Mouse (Mus musculus) CH12.LX (cell line): ENCODE measurements around the gene Med24. TPM values are rescaled to one million over a fixed set of nuclear protein-coding genes. Genes with fewer than 3 reads are reported as not detected.

Experiments
- DNase-seq: peaks from one replicate; pipeline ENCODE4 v3.0.0-alpha.2; 2013; ENCODE audit errors: extremely low read depth
- H3K27ac ChIP-seq: 2 replicates; pipeline ENCODE4 v1.5.1; 2012; ENCODE audit warnings: low read depth, mild to moderate bottlenecking, control low read depth, moderate library complexity; ENCODE audit not compliant: insufficient read depth
- H3K27me3 ChIP-seq: replicated peaks from 2 replicates; pipeline ENCODE3; 2012; ENCODE audit warnings: inconsistent platforms
- H3K36me3 ChIP-seq, 2 experiments: replicated peaks in 1 of 2; 2 replicates each; pipeline versions ENCODE3 to v1.6.1; 2012; ENCODE audit warnings: inconsistent platforms in 1 of 2, low read length in 1 of 2, mild to moderate bottlenecking in 1 of 2, mixed read lengths in 1 of 2, moderate library complexity in 1 of 2; ENCODE audit not compliant: control insufficient read depth in 1 of 2, insufficient read depth in 1 of 2
- H3K4me1 ChIP-seq, 2 experiments: 2 replicates each; pipeline ENCODE4 v1.6.1; 2012; ENCODE audit warnings: inconsistent platforms in 1 of 2, moderate library complexity in 1 of 2; ENCODE audit not compliant: insufficient read depth in 2 of 2, control insufficient read depth in 1 of 2
- H3K4me2 ChIP-seq: 2 replicates; pipeline ENCODE4 v1.6.1; 2012; ENCODE audit warnings: low read depth, mild to moderate bottlenecking, control low read depth; ENCODE audit not compliant: poor library complexity, insufficient read depth, severe bottlenecking
- H3K4me3 ChIP-seq, 3 experiments: fragments of 150-350 bp in 1 of 3; sonication (generic) in 1 of 3; replicated peaks in 1 of 3; 2 replicates each; pipeline versions ENCODE3 to v1.5.1; 2011 to 2012; ENCODE audit warnings: low read depth in 2 of 3, low read length in 2 of 3, mild to moderate bottlenecking in 2 of 3, moderate library complexity in 2 of 3, control low read depth in 1 of 3, improper control_type of control experiment in 1 of 3, inconsistent platforms in 1 of 3, mixed read lengths in 1 of 3; ENCODE audit not compliant: poor library complexity in 1 of 3
- H3K79me2 ChIP-seq: replicated peaks from 2 replicates; pipeline ENCODE4 v1.6.1; 2012; ENCODE audit warnings: mild to moderate bottlenecking, moderate library complexity; ENCODE audit not compliant: control insufficient read depth, poor library complexity, insufficient read depth, severe bottlenecking; ENCODE audit errors: extremely low read depth
- H3K9ac ChIP-seq: 2 replicates; pipeline ENCODE4 v1.6.1; 2012; ENCODE audit warnings: low read depth, mild to moderate bottlenecking, control low read depth, moderate library complexity; ENCODE audit not compliant: insufficient read depth
- H3K9me3 ChIP-seq: replicated peaks from 2 replicates; pipeline ENCODE3; 2012; ENCODE audit warnings: low read length, inconsistent platforms, mixed read lengths
- BHLHE40 ChIP-seq: IDR thresholded peaks from 2 replicates; pipeline ENCODE4 v1.6.1; 2011; ENCODE audit warnings: mild to moderate bottlenecking, low read depth, low read length, improper control_type of control experiment
- CHD1 ChIP-seq: IDR thresholded peaks from 2 replicates; pipeline ENCODE4 v1.6.1; 2012; ENCODE audit warnings: low read depth, low read length, improper control_type of control experiment, inconsistent platforms
- CHD2 ChIP-seq: IDR thresholded peaks from 2 replicates; pipeline ENCODE4 v1.6.1; 2011; ENCODE audit warnings: low read length, improper control_type of control experiment
- CTCF ChIP-seq, 2 experiments: IDR thresholded peaks in 1 of 2; conservative IDR thresholded peaks in 1 of 2; 2 replicates each; pipeline ENCODE4 v1.5.1; 2011 to 2012; ENCODE audit warnings: low read depth in 2 of 2, low read length in 2 of 2, improper control_type of control experiment in 1 of 2, inconsistent platforms in 1 of 2, mild to moderate bottlenecking in 1 of 2, moderate library complexity in 1 of 2
- E2F4 ChIP-seq: IDR thresholded peaks from 2 replicates; pipeline ENCODE4 v1.6.1; 2011; ENCODE audit warnings: low read depth, low read length, improper control_type of control experiment; ENCODE audit not compliant: insufficient replicate concordance
- ELF1 ChIP-seq: IDR thresholded peaks from 2 replicates; pipeline ENCODE4 v1.6.1; 2014; ENCODE audit warnings: low read depth, mild to moderate bottlenecking, inconsistent platforms, low read length, improper control_type of control experiment
- EP300 ChIP-seq: IDR thresholded peaks from 2 replicates; pipeline ENCODE4 v1.6.1; 2011; ENCODE audit warnings: low read length, improper control_type of control experiment
- ETS1 ChIP-seq: conservative IDR thresholded peaks from 2 replicates; pipeline ENCODE4 v1.6.1; 2012; ENCODE audit warnings: low read depth, mild to moderate bottlenecking, inconsistent platforms, low read length, improper control_type of control experiment, moderate library complexity
- GABPA ChIP-seq: IDR thresholded peaks from 2 replicates; pipeline ENCODE4 v1.6.1; 2012; ENCODE audit warnings: low read depth, low read length, improper control_type of control experiment, inconsistent platforms; ENCODE audit not compliant: insufficient replicate concordance
- HCFC1 ChIP-seq: IDR thresholded peaks from 2 replicates; pipeline ENCODE4 v1.6.1; 2012; ENCODE audit warnings: low read depth, mild to moderate bottlenecking, inconsistent platforms, low read length, improper control_type of control experiment
- IRF4 ChIP-seq: IDR thresholded peaks from 2 replicates; pipeline ENCODE4 v1.6.1; 2014; ENCODE audit warnings: low read depth, mild to moderate bottlenecking, inconsistent platforms, low read length, improper control_type of control experiment
- JUN ChIP-seq: IDR thresholded peaks from 2 replicates; pipeline ENCODE4 v1.6.1; 2011; ENCODE audit warnings: low read depth, mild to moderate bottlenecking, low read length, improper control_type of control experiment, moderate library complexity; ENCODE audit not compliant: insufficient read depth
- JUND ChIP-seq: conservative IDR thresholded peaks from 2 replicates; pipeline ENCODE4 v1.6.1; 2011; ENCODE audit warnings: low read depth, low read length, improper control_type of control experiment
- MAFK ChIP-seq: IDR thresholded peaks from 2 replicates; pipeline ENCODE4 v1.6.1; 2011; ENCODE audit warnings: low read length, improper control_type of control experiment; ENCODE audit not compliant: insufficient replicate concordance
- MAX ChIP-seq: IDR thresholded peaks from 2 replicates; pipeline ENCODE4 v1.6.1; 2011; ENCODE audit warnings: low read length, improper control_type of control experiment
- MAZ ChIP-seq: IDR thresholded peaks from 2 replicates; pipeline ENCODE4 v1.6.1; 2012; ENCODE audit warnings: low read depth, mild to moderate bottlenecking, inconsistent platforms, low read length, improper control_type of control experiment, moderate library complexity
- MEF2A ChIP-seq: IDR thresholded peaks from 2 replicates; pipeline ENCODE4 v1.6.1; 2014; ENCODE audit warnings: low read depth, mild to moderate bottlenecking, inconsistent platforms, low read length, improper control_type of control experiment, borderline replicate concordance
- MXI1 ChIP-seq: IDR thresholded peaks from 2 replicates; pipeline ENCODE4 v1.6.1; 2011; ENCODE audit warnings: mild to moderate bottlenecking, low read depth, low read length, improper control_type of control experiment
- MYC ChIP-seq: IDR thresholded peaks from 2 replicates; pipeline ENCODE4 v1.6.1; 2011; ENCODE audit warnings: low read depth, mild to moderate bottlenecking, improper control_type of control experiment, low read length
- NELFE ChIP-seq: IDR thresholded peaks from 2 replicates; pipeline ENCODE4 v1.6.1; 2011; ENCODE audit warnings: low read depth, low read length, improper control_type of control experiment
- NRF1 ChIP-seq: IDR thresholded peaks from 2 replicates; pipeline ENCODE4 v1.6.1; 2014; ENCODE audit warnings: low read depth, mild to moderate bottlenecking, inconsistent platforms, low read length, improper control_type of control experiment, moderate library complexity
- PAX5 ChIP-seq: IDR thresholded peaks from 2 replicates; pipeline ENCODE4 v1.6.1; 2012; ENCODE audit warnings: low read length, inconsistent platforms, mixed read lengths
- POLR2A ChIP-seq: IDR thresholded peaks from 2 replicates; pipeline ENCODE4 v1.6.1; 2011; ENCODE audit warnings: low read depth, mild to moderate bottlenecking, improper control_type of control experiment, low read length
- POLR2AphosphoS2 ChIP-seq: IDR thresholded peaks from 2 replicates; pipeline ENCODE4 v1.6.1; 2011; ENCODE audit warnings: low read depth, low read length, improper control_type of control experiment
- RAD21 ChIP-seq: IDR thresholded peaks from 2 replicates; pipeline ENCODE4 v1.6.1; 2011; ENCODE audit warnings: low read depth, mild to moderate bottlenecking, low read length, improper control_type of control experiment, moderate library complexity
- RCOR1 ChIP-seq: conservative IDR thresholded peaks from 2 replicates; pipeline ENCODE4 v1.6.1; 2012; ENCODE audit warnings: low read depth, mild to moderate bottlenecking, inconsistent platforms, low read length, improper control_type of control experiment
- SIN3A ChIP-seq: IDR thresholded peaks from 2 replicates; pipeline ENCODE4 v1.6.1; 2012; ENCODE audit warnings: low read length, improper control_type of control experiment, inconsistent platforms
- SMC3 ChIP-seq: IDR thresholded peaks from 2 replicates; pipeline ENCODE4 v1.6.1; 2011; ENCODE audit warnings: low read depth, low read length, improper control_type of control experiment
- TBP ChIP-seq: conservative IDR thresholded peaks from 2 replicates; pipeline ENCODE4 v1.6.1; 2011; ENCODE audit warnings: low read depth, low read length, improper control_type of control experiment
- TCF12 ChIP-seq: IDR thresholded peaks from 2 replicates; pipeline ENCODE4 v1.6.1; 2014; ENCODE audit warnings: low read depth, mild to moderate bottlenecking, inconsistent platforms, low read length, improper control_type of control experiment
- UBTF ChIP-seq: IDR thresholded peaks from 2 replicates; pipeline ENCODE4 v1.6.1; 2012; ENCODE audit warnings: low read depth, mild to moderate bottlenecking, inconsistent platforms, low read length, improper control_type of control experiment, moderate library complexity
- USF1 ChIP-seq: IDR thresholded peaks from 2 replicates; pipeline ENCODE4 v1.6.1; 2014; ENCODE audit warnings: low read depth, mild to moderate bottlenecking, inconsistent platforms, low read length, improper control_type of control experiment
- USF2 ChIP-seq: conservative IDR thresholded peaks from 2 replicates; pipeline ENCODE4 v1.6.1; 2011; ENCODE audit warnings: low read depth, low read length, improper control_type of control experiment
- ZC3H11A ChIP-seq: IDR thresholded peaks from 2 replicates; pipeline ENCODE4 v1.6.1; 2012; ENCODE audit warnings: low read depth, mild to moderate bottlenecking, inconsistent platforms, low read length, improper control_type of control experiment
- ZKSCAN1 ChIP-seq: IDR thresholded peaks from 2 replicates; pipeline ENCODE4 v1.6.1; 2012; ENCODE audit warnings: low read depth, inconsistent platforms, low read length, improper control_type of control experiment, borderline replicate concordance
- ZMIZ1 ChIP-seq: IDR thresholded peaks from 2 replicates; pipeline ENCODE4 v1.6.1; 2012; ENCODE audit warnings: low read depth, mild to moderate bottlenecking, inconsistent platforms, low read length, improper control_type of control experiment
- ZNF384 ChIP-seq: IDR thresholded peaks from 2 replicates; pipeline ENCODE4 v1.6.1; 2012; ENCODE audit warnings: low read depth, low read length, improper control_type of control experiment, inconsistent platforms
- dilution Hi-C: fragments of 300-500 bp; cut with MboI; formaldehyde crosslinking; loops from 2 replicates; pipeline ENCODE4 v1.14.3; 2020; ENCODE audit warnings: low sequenced_read_pairs; ENCODE audit not compliant: extremely low pct_unique_long_range_greater_than_20kb, extremely low pct_ligation_motif_present
- in situ Hi-C: fragments of 300-500 bp; cut with MboI; formaldehyde crosslinking; loops from 3 replicates; pipeline ENCODE4 v1.14.3; 2019; ENCODE audit warnings: low sequenced_read_pairs, low pct_ligation_motif_present, low pct_unique_long_range_greater_than_20kb, mixed read lengths
- polyA plus RNA-seq: library from polyadenylated mRNA; unstranded; fragments of >175 nt; gene quantifications from 2 replicates; pipeline ENCODE4 v1.2.1, GENCODE M21; 2012; ENCODE audit warnings: low read depth; ENCODE audit not compliant: insufficient read length
- total RNA-seq, 2 experiments: library from RNA; depleted of rRNA; stranded (reverse); fragments of 300-350 nt in 1 of 2; fragments of >200 nt in 1 of 2; gene quantifications; 2 replicates each; pipeline ENCODE4 v1.2.3; 2012 to 2014

The Med24 gene
- total and polyA plus RNA-seq, 3 experiments, result 30.9 to 78.8 (median 48.6) TPM

- DNase-seq, result peak; percentile 100
- in situ Hi-C loops, result no loop called here
- H3K9me3 ChIP-seq, result no peaks in the 10 kb centered on the region
- H3K4me1 ChIP-seq, result peaks cover 15 to 31% of the 10 kb centered on the region in 2 experiments
- peak within 1 kb of the TSS; percentile 60 for H3K27ac ChIP-seq
- dilution Hi-C loops, result no loop called here
- H3K36me3 ChIP-seq, result peaks cover 21 to 30% of the 10 kb centered on the region in 2 experiments
- peaks cover 22% of the 10 kb centered on the region for H3K27me3 ChIP-seq
- H3K9ac ChIP-seq, result peak within 1 kb of the TSS; percentile 97
- peaks cover 29% of the 10 kb centered on the region for H3K79me2 ChIP-seq
- peak within 1 kb of the TSS; percentile 72 to 100 (median 98) for H3K4me3 ChIP-seq
- peak within 1 kb of the TSS; percentile 99 for H3K4me2 ChIP-seq
- TF ChIP-seq SMC3, result no peak
- TF ChIP-seq NELFE, result peak; percentile 90
- TF ChIP-seq MEF2A, result peak; percentile 78; the same call in 1 of the 2 replicates
- TF ChIP-seq USF1, result no peak
- peak; percentile 85; the same call in 1 of the 2 replicates for TF ChIP-seq MXI1
- peak; percentile 94 for TF ChIP-seq POLR2A
- TF ChIP-seq ELF1, result peak; percentile 97
- peak; percentile 100 for TF ChIP-seq UBTF
- TF ChIP-seq SIN3A, result peak; percentile 100
- peak; percentile 98 for TF ChIP-seq HCFC1
- TF ChIP-seq CTCF (conservative IDR thresholded peaks at IDR 0.05 in 1 of 2, IDR thresholded peaks at IDR 0.05 in 1 of 2; ENCODE audit: low read depth in 2 of 2, low read length in 2 of 2), result peak; percentile 6 to 80; a peak in 2 of 4 replicates
- TF ChIP-seq MYC, result no peak
- no peak for TF ChIP-seq JUN
- TF ChIP-seq NRF1, result peak; percentile 61; the same call in 1 of the 2 replicates
- no peak for TF ChIP-seq ETS1
- no peak for TF ChIP-seq E2F4
- TF ChIP-seq TCF12, result peak; percentile 95
- peak; percentile 98 for TF ChIP-seq CHD2
- peak; percentile 33 for TF ChIP-seq RAD21
- TF ChIP-seq ZC3H11A, result no peak
- no peak; the same call in none of the 2 replicates for TF ChIP-seq MAZ
- no peak; the same call in none of the 2 replicates for TF ChIP-seq ZNF384
- no peak for TF ChIP-seq PAX5
- peak; percentile 91 for TF ChIP-seq TBP
- TF ChIP-seq MAX, result peak; percentile 62; the same call in 1 of the 2 replicates
- peak; percentile 54; the same call in 1 of the 2 replicates for TF ChIP-seq MAFK
- no peak for TF ChIP-seq EP300
- TF ChIP-seq BHLHE40, result peak; percentile 10; the same call in 1 of the 2 replicates
- peak; percentile 76; the same call in 1 of the 2 replicates for TF ChIP-seq GABPA
- 0 out of 2 replicates have a peak, but pooled peaks have one; percentile 6 for TF ChIP-seq JUND
- TF ChIP-seq RCOR1, result no peak
- no peak for TF ChIP-seq CHD1
- no peak; the same call in 1 of the 2 replicates for TF ChIP-seq ZMIZ1
- no peak for TF ChIP-seq USF2
- TF ChIP-seq IRF4, result peak; percentile 75
- peak; percentile 36; the same call in 1 of the 2 replicates for TF ChIP-seq ZKSCAN1
- TF ChIP-seq POLR2AphosphoS2, result peak; percentile 66; the same call in 1 of the 2 replicates
Observed at GRCm38 (mm10) chr11:98681786-98682745, 47.2 kb downstream of the Med24 start, which contains the start of gene Psmd3. Psmd3 (plus strand) TSS chr11:98682554.
